Mouse (Mus musculus): ENCODE measurements at regions not wholly inside any gene's neighbourhood (a gene's known extent, or its start where the extent isn't known, plus 50 kb on each side); places are given as distances from the start of the nearest gene placed in this dataset.

- DNase-seq (ENCODE audit: low spot score), result no peak
Observed at GRCm38 (mm10) chrX:52668679-52669078, 54.9 kb upstream of the Gpc3 start.

GRCm38 (mm10) chrX:52679045-52679444 lies 65.3 kb upstream of the Gpc3 start:
- peak; percentile 77 for DNase-seq (ENCODE audit: low spot score)

GRCm38 (mm10) chrX:52694392-52694791 lies 80.6 kb upstream of the Gpc3 start:
- DNase-seq (ENCODE audit: low spot score), result peak; percentile 39

- DNase-seq (ENCODE audit: low spot score), result no peak
Observed at GRCm38 (mm10) chrX:52699615-52700014, 85.9 kb upstream of the Gpc3 start.

- peak; percentile 55 for DNase-seq (ENCODE audit: low spot score)
Observed at GRCm38 (mm10) chrX:52717495-52717894, 73.5 kb upstream of the Ccdc160 start.

- DNase-seq (ENCODE audit: low spot score), result no peak
Observed at GRCm38 (mm10) chrX:52738116-52738515, 52.9 kb upstream of the Ccdc160 start.

Data from embryo, embryonic 10.5 days (tissue).